Mouse (Mus musculus): ENCODE results near the gene Ntn5. TPM values are rescaled to one million over a fixed set of nuclear protein-coding genes. Genes with fewer than 3 reads are reported as not detected.
"Not testable (repeated sequence)": the region's sequence is repeated elsewhere in the genome, so short reads cannot be mapped to it uniquely, and the experiment has no call there.

The Ntn5 gene
- total RNA-seq, 2 experiments from 2014 or later = 0.15 TPM; not detected in 1

DNA sequence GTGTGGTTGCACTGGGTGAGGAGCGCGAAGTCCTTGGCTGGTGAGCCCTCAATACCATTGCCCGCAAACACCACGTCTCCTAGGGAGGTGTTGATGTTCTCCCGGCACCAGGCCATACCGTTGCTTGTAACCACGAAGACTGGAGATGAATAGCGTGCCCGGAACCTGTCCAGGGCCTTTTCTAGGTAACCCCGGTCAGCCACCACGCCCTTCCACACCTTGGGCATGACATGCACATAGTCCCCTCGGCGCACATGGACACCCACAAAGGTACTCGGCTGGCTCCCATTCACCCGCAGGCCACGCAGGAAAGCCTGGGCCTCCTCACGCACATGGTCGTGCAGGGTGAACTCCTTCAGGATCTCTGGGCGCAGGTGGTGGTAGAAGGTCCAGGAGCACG, 33.3 kb upstream of the Ntn5 start:
- DNase-seq; intact Hi-C loops (cut with DNase I): not testable (repeated sequence)

DNA sequence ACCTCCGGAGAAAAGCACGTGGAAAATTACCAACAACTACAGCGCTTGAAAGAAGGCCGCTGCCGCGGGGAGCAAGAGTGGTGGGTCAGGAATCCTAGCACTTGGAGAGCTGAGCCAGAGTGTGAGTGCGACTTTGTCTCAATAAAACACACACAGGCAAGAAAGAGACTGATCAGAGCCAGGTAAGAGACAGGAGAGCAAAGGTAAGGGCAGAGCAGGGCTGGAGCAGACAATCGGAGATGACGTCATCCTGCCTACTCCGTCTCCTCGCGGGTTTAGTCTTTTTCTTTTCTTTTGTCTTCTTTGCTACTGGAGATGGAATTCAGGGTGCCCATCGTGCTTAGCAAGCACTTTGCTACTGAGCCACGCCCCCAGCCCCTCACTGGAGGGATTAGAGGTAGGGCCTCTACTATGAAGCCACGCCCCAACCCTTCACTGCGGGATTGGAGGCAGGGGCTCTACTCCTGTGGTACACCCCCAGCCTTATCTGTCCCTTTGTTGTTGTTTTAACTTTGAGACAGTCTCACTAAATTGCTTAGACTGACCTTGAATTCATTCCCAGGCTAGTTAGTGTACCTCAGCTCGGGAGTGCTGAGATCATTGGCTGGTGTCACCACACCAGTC, 29.3 kb upstream of the Ntn5 start:
- intact Hi-C loops (cut with DNase I) = no loop called here
- DNase-seq = no peak

GRCm38 (mm10) chr7:45660746-45661478, 22.9 kb upstream of the Ntn5 start:
- no peak for DNase-seq
- intact Hi-C loops (cut with DNase I) = no loop called here

DNA sequence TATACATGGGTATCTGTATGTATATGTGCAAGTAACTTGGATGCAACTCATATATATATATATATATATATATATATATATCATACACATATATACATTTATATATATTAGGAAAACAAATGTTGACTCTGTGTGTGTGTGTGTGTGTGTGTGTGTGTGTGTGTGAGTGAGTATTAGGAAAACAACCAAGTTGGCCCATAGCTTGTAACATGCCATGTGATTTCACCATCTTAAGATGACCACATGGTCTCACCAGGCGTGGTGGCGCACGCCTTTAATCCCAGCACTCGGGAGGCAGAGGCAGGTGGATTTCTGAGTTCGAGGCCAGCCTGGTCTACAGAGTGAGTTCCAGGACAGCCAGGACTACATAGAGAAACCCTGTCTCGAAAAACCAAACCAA, 22.1 kb upstream of the Ntn5 start:
- intact Hi-C loops (cut with DNase I); DNase-seq: not testable (repeated sequence)

DNA sequence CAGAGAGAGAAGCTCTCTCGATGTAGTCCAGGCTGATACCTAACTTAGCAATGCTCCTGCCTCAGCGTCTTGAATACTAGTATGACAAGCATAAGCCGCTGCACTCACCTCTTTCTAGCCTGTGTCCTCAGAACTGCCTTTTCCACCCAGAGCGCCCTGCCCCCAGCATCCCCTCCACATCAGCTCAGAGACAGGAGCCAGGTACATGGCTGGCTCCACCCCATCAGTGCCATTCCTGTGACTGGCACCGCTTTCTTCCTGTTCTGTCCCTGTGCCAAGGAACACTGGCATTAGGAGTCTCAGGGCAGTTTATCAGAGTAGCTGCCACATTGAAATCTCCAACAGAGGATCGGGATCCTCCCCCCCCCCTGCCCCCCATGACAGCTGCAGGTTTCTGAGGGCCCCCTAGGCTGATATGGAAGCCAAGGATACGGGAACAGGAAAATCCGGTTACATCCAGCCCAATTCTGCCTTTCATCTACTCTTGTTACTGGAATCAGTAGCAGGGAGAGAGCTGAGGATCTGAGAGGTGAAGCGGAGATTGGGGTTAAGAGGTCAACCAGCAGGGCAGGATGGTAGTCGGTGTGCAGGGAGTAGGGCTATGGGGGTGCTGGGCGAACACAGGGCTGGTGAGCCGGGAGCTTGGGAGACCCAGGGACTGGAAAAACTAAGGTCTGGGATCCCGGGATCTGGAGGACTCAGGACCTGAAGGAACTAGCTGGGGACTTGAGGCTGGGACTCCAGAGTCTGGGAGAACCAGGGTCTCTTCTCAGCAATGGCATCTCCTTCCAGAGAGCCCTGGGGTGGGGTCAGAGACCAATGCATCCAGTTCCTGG, 18.3 kb upstream of the Ntn5 start:
- no peak for DNase-seq
- intact Hi-C loops (cut with DNase I) = no loop called here

GRCm38 (mm10) chr7:45666161-45666560, 17.7 kb upstream of the Ntn5 start, which contains the start of gene Fut2:
Gene Fut2 (minus strand): TSS chr7:45666394.
- DNase-seq = no peak
- intact Hi-C loops (cut with DNase I) = no loop called here

DNA sequence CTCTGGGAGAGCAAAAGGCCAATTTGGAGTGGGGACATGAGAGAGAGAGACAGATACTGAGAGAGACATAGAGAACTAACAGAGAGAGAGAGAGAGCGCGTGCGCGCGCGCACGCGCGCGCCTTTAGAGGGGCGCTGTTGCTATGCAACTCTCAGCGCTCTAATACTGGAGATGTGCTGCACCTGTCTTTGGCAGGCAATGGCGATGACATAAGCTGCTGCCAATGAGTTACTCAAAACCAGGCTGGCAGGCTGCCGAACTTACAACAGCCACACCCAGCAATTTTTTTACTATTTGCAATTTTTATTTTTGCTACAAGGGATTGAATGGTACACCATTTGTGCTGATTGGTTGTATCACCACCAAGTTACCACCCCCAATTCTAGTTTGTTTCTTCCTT, 16.1 kb upstream of the Ntn5 start:
- no peak for DNase-seq
- intact Hi-C loops (cut with DNase I) = no loop called here

DNA sequence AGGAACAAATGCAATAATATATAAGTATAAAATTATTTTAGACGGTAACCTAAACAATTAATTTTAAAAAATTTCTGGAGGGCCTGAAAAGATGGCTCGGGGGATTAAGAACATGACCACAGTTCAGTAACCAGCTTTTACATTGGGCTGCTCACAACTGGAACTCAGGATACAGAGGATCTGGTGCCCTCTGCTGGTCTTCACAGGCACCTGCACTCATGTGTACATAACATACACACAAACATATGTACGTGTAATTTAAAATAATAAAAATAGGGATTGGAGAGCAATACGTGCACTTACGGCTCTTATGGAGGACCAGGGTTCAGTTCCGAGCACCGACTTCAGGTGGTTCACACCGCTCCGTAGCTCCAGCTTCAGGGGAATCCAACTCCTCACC, 14.9 kb upstream of the Ntn5 start:
- intact Hi-C loops (cut with DNase I) = no loop called here
- DNase-seq = no peak

- DNase-seq = no peak
- intact Hi-C loops (cut with DNase I) = no loop called here
These were observed 6.1 kb upstream of the Ntn5 start for GRCm38 (mm10) chr7:45677627-45678295.

DNA sequence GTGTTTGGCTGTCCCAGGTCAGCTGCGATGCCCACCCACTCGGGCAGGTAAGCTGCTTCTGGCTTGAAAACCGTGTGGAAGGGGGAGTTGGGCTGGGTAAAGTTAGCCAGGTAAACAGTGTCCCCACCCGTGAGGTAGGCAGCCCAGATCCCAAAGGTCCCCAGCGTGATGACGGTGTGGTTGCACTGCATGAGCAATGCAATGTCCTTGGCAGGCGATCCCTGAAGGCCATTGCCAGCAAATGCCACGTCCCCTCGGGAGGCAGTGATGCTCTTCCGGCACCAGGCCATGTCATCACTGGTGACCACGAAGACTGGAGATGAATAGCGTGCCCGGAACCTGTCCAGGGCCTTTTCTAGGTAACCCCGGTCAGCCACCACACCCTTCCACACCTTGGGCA, 5.3 kb upstream of the Ntn5 start:
- intact Hi-C loops (cut with DNase I) = no loop called here
- no peak for DNase-seq

DNA sequence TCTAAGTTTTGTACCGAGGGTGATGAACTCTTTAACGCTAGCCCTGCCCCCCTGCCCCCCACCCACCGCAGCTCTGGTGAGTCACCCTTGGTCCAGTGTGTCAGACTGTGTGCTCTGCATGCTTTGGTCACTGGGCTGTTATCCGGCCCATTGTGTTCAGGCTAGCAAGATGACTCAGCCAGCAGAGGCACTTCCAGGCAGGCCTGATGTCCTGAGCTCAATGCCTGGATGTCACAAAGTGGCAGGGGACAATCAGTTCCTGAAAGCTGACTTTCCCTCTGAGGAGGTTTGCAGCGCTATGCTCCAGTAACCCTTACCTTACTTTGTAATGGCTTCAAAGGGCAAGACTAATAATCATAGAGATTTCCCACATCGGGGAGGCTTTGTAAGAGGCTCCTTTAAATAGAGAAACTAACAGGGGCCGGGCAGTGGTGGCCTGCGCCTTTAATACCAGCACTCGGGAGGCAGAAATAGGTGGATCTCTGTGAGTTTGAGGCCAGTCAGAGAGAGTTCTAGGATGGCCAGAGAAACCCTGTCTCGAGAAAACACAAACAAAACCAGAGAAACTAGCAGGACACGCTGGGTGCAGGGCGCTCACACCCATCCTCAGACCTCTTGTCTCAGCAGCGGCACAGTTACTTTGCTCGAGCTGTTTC, 3.7 kb upstream of the Ntn5 start:
- peak; percentile 72 to 81 for DNase-seq
- intact Hi-C loops (cut with DNase I) = loop anchor here (2.0 kb wide), 1 partner anchor 51 kb away; no protein-coding TSS in a partner anchor

DNA sequence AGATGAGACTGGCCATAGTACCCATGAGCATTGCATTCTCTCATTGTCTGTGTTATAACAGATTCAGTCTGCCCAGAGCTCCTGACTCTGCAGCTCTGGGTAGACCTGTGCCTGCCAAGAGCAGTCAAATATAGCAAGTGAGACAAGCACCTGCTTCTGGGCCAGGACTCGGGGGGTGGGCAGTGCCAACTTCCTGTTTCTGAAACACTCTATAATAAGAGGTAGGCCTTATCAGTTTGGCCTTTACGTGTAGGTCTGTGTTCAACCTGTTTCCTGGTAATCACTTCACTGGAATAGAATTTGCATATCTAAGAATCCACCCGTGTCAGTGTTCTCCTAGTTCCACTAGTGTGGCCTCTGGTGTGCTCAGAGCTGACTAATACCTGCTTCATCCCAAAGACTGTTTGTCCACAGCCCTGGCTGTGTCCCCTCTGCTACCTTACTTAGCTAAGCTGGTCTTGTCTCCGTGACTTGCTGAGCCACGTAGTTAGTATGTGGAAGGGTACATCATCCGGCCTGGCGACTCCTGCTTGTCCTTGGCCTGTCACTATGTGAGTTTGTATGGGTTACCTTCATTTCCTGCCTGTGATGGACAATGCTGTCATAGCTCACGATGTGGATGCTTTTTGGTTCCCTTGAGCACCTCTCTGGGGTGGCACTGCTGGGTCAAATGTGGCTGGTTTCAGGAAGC, 2.6 kb upstream of the Ntn5 start:
- DNase-seq = peak; percentile 80 to 86
- intact Hi-C loops (cut with DNase I) = loop anchor here (2.0 kb wide), 1 partner anchor 52 kb away; no protein-coding TSS in a partner anchor

DNA sequence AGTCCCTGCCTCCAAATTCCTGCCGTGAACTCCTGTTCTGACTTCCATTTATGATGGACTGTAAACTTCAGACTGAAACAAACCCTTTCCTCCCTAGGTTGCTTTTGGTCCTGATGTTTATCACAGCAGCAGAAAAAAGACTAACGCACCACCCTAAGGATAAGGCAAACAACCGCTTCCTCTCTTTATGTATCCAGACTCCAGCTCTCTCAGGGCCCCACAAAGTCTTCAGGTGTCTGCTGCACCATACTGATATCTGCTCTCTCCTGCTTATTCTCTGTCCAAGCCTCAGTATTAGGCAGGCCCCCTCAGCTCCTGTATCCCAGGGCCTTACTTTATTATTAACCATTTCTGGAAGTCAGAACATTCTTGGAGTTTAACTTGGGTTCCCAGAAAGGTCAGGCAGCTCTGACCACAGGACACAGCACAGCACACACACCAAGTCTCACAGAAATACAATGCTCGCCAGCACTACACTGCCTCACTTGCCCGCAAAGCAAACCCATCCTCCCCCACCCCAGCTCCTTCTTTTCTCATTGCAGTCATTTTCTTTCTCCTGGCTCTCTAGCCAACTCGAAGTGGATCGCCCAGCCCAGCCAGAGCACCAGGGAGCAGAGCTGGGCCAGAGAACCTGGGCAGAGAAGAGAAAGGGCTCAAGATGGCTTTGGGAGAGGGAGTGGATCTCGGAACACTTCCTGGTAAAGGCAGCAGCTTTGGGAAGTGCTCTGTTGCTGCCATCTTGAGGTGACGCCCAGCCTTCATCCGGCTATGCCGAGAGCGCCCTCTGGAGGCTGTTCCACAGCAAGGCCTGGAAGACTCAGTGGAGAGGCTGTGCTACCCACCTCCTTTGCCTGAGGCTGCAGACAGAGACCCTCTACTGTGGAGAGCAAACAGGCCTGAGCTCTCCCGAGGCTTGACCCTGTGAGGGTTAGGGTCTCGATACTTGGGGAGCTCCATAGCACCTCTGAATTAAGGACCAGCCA, 1.4 kb upstream of the Ntn5 start:
- DNase-seq = peak; percentile 91 to 95
- intact Hi-C loops (cut with DNase I) = loop anchor here (1.0 to 2.0 kb wide), 2 partner anchors 42 to 89 kb away; no protein-coding TSS in a partner anchor

DNA sequence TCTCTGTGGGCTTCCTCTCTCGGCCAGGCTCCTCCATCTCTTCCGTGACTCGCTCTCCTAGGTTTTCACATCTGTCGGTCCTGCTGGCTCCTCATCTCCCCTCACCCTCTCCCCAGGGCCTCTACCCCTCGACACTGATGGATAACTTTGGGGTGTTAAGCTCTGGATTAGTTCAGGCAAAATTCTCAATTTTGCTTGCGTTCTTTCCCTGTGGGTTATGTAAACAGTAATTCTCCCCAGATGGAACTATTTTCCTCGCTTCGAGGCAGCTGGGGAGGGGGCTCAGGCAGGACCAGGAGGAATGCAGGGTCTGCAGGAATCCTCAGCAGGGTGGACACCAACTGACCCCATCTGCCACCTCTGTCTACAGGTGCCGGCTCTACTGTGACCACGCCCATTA, 2.0 kb downstream of the Ntn5 start:
- intact Hi-C loops (cut with DNase I) = no loop called here

GRCm38 (mm10) chr7:45686841-45687240, 3.0 kb downstream of the Ntn5 start:
- intact Hi-C loops (cut with DNase I) = no loop called here
- no peak for DNase-seq

More for the DNA sequence above, 2.0 kb downstream of the Ntn5 start:
- DNase-seq = no peak

DNA sequence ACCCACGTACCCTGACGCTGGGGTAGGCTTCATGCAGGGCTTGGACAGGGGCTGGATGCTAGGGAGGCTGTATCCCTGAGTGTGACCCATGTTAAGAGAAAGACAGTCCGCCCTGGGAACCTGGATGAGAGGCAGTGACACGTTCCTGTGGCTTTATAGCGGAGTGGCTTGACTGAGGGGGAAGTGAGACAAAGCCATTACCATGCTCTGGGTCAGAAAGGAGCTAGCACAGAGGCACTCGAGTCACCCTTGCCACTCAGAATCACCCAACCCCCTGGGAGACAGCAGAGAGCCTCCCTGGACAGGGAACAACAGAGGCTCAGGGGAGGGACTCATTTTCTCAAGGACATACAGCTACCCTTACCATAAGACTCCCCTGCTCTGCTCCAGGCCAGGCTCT, 5.3 kb downstream of the Ntn5 start:
- no peak for DNase-seq
- intact Hi-C loops (cut with DNase I) = no loop called here

- intact Hi-C loops (cut with DNase I) = no loop called here
- no peak for DNase-seq
These were observed 6.0 kb downstream of the Ntn5 start for GRCm38 (mm10) chr7:45689800-45690199.

GRCm38 (mm10) chr7:45692364-45692763, 8.5 kb downstream of the Ntn5 start:
- DNase-seq = no peak
- intact Hi-C loops (cut with DNase I) = no loop called here
